Mouse (Mus musculus): ENCODE results near the gene Cblc. TPM values are rescaled to one million over a fixed set of nuclear protein-coding genes. Genes with fewer than 3 reads are reported as not detected.
A peak's percentile ranks its signal among the peaks of the same experiment; 100 is the strongest.

The Cblc gene
- polyA plus RNA-seq, 1 experiment = not detected

DNA sequence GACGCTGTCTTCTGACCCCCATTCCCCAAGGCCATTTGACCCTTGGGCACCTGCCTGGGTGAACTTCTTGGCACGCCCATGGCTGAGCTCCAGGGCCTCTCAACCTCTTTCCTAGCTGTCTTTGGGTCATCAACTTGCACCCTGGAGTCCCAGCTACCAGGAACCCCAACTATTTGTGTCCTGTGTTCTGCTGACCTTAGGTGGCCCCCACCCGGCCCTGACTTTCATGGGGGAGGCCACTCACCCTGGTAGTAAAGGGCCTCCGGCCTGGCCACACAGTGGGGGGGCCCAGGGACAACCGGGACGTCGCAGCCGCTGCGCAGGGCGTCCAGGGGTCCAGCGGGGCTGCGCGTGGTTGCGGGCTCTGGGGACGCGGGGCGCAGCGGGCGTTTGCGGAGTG, 25.6 kb upstream of the Cblc start:
- Histone ChIP-seq H3K79me2 (ENCODE audit: control insufficient read depth, insufficient read depth) (no peaks in the 10 kb centered on the region), H3ac (ENCODE audit: control insufficient read depth, insufficient read length, low read depth) (peak overlapping the region; percentile 77), H3K4me3 (ENCODE audit: insufficient read depth, poor library complexity, severe bottlenecking) (peak overlapping the region; percentile 21), H3K36me3 (ENCODE audit: control insufficient read depth, insufficient read depth) (no peaks in the 10 kb centered on the region), H3K79me3 (ENCODE audit: low read depth) (no peaks in the 10 kb centered on the region), H3K27me3 (ENCODE audit: control insufficient read depth, insufficient read depth, insufficient read length) (no peaks in the 10 kb centered on the region)
- no peak for TF ChIP-seq FOSL1 (IDR thresholded peaks at IDR 0.05; ENCODE audit: insufficient read depth, low read length, poor library complexity, severe bottlenecking)
- no peak for TF ChIP-seq MYOG (IDR thresholded peaks at IDR 0.05; ENCODE audit: control insufficient read depth, extremely low read depth, insufficient read length)
- TF ChIP-seq CEBPB (IDR thresholded peaks at IDR 0.05; ENCODE audit: low read depth) = no peak
- TF ChIP-seq USF1 (IDR thresholded peaks at IDR 0.05; ENCODE audit: low read depth) = no peak
- no peak for TF ChIP-seq CTCF (IDR thresholded peaks at IDR 0.05; ENCODE audit: control insufficient read depth, insufficient read depth, insufficient read length)
- no peak for TF ChIP-seq MAX (IDR thresholded peaks at IDR 0.05)
- TF ChIP-seq MYOD1 (IDR thresholded peaks at IDR 0.05; ENCODE audit: control insufficient read depth, insufficient read length, low read depth) = no peak

DNA sequence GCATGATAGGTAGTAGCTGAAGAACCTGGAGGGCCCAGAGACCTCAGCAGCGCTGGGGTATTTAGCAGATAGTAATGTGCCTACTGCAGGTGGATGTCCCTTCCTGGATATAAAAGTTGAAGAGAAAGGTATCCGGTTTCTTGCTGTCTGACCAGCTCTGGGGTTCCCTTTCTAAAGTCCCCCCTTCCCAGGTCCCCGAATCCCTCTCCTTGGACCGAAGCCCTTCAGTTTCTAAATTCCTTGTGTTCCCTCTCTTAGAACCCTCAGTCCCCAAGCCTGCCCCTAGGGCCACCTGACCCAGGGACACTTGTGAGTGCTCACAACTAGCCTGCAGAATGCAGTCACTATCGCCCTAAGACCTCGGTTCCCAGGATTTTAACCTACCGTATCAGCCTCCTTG, 25.0 kb upstream of the Cblc start:
- TF ChIP-seq CEBPB (IDR thresholded peaks at IDR 0.05; ENCODE audit: low read depth) = no peak
- no peaks in the 10 kb centered on the region for H3K79me2 ChIP-seq (ENCODE audit: control insufficient read depth, insufficient read depth)
- no peaks in the 10 kb centered on the region for H3K79me3 ChIP-seq (ENCODE audit: low read depth)
- no peaks in the 10 kb centered on the region for H3K27me3 ChIP-seq (ENCODE audit: control insufficient read depth, insufficient read depth, insufficient read length)
- no peak overlapping the region for H3K4me3 ChIP-seq (ENCODE audit: insufficient read depth, poor library complexity, severe bottlenecking)
- H3K36me3 ChIP-seq (ENCODE audit: control insufficient read depth, insufficient read depth) = no peaks in the 10 kb centered on the region
- H3ac ChIP-seq (ENCODE audit: control insufficient read depth, insufficient read length, low read depth) = no peak overlapping the region

DNA sequence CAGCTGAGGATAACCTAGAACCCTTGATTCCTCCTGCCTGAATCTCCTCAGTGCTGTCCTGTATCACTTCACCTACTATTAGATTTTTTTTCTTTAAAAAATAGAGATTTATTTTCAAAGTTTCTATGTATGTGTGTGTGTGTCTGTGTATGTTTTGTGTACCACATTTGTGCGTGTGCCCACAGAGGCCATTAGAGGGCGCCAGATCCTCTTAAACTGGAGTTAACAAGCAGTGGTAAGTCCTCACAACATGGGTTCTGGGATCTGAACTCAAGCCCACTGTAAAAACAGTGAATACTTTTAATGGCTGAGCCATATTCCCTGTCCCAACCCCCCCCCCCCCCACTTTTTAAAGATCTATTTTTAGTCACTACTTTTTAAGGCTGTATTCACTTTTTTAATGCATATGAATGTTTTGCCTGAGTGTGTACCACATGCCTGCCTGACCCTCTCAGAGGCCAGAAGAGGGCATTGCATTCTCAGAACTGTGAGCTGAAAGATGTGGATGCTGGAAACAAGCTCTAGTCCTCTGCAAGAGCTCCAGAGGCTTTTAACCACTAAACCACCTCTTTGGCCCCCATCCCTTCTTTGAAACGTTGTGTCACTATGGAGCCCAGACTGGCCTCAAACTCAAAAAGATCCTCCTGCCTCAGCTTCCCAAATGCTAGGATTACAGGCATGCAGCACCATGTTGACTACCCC, 23.9 kb upstream of the Cblc start:
- H3K36me3 ChIP-seq (ENCODE audit: control insufficient read depth, insufficient read depth) = no peaks in the 10 kb centered on the region
- no peaks in the 10 kb centered on the region for H3K79me3 ChIP-seq (ENCODE audit: low read depth)
- no peaks in the 10 kb centered on the region for H3K27me3 ChIP-seq (ENCODE audit: control insufficient read depth, insufficient read depth, insufficient read length)
- TF ChIP-seq FOSL1 (IDR thresholded peaks at IDR 0.05; ENCODE audit: insufficient read depth, low read length, poor library complexity, severe bottlenecking) = no peak
- no peak for TF ChIP-seq MYOD1 (IDR thresholded peaks at IDR 0.05; ENCODE audit: control insufficient read depth, insufficient read length, low read depth)
- no peak for TF ChIP-seq CTCF (IDR thresholded peaks at IDR 0.05; ENCODE audit: control insufficient read depth, insufficient read depth, insufficient read length)
- no peak for TF ChIP-seq CEBPB (IDR thresholded peaks at IDR 0.05; ENCODE audit: low read depth)
- TF ChIP-seq MYOG (IDR thresholded peaks at IDR 0.05; ENCODE audit: control insufficient read depth, extremely low read depth, insufficient read length) = no peak
- TF ChIP-seq MAX (IDR thresholded peaks at IDR 0.05) = no peak
- no peak for TF ChIP-seq USF1 (IDR thresholded peaks at IDR 0.05; ENCODE audit: low read depth)
- H3K4me3 ChIP-seq (ENCODE audit: insufficient read depth, poor library complexity, severe bottlenecking) = no peak overlapping the region
- no peaks in the 10 kb centered on the region for H3K79me2 ChIP-seq (ENCODE audit: control insufficient read depth, insufficient read depth)
- no peak overlapping the region for H3ac ChIP-seq (ENCODE audit: control insufficient read depth, insufficient read length, low read depth)

DNA sequence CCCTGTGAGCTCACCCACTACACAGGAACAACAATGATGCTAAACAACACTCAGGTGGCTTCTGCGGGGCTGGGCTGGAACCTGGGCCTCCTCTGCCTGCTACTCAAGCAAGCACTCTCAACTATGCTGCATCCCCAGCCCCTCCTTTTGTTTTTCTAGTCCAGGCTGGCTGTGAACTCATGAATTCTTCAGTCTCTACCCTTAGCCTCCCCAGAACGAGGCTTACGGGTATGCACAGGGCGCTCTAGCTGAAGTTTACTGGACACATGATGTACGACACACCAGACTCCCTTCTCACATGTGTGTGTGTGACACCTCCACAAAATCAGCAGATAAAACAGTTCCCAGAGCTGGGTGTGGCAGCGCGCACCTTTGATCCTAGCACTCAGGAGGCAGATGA, 22.3 kb upstream of the Cblc start:
- H3K27me3 ChIP-seq (ENCODE audit: control insufficient read depth, insufficient read depth, insufficient read length) = no peaks in the 10 kb centered on the region
- H3K79me2 ChIP-seq (ENCODE audit: control insufficient read depth, insufficient read depth) = no peaks in the 10 kb centered on the region
- H3K36me3 ChIP-seq (ENCODE audit: control insufficient read depth, insufficient read depth) = no peaks in the 10 kb centered on the region
- no peaks in the 10 kb centered on the region for H3K79me3 ChIP-seq (ENCODE audit: low read depth)
- no peak overlapping the region for H3ac ChIP-seq (ENCODE audit: control insufficient read depth, insufficient read length, low read depth)
- no peak for TF ChIP-seq MAX (IDR thresholded peaks at IDR 0.05)
- no peak for TF ChIP-seq FOSL1 (IDR thresholded peaks at IDR 0.05; ENCODE audit: insufficient read depth, low read length, poor library complexity, severe bottlenecking)
- no peak for TF ChIP-seq USF1 (IDR thresholded peaks at IDR 0.05; ENCODE audit: low read depth)
- no peak for TF ChIP-seq MYOG (IDR thresholded peaks at IDR 0.05; ENCODE audit: control insufficient read depth, extremely low read depth, insufficient read length)
- no peak for TF ChIP-seq MYOD1 (IDR thresholded peaks at IDR 0.05; ENCODE audit: control insufficient read depth, insufficient read length, low read depth)
- TF ChIP-seq CTCF (IDR thresholded peaks at IDR 0.05; ENCODE audit: control insufficient read depth, insufficient read depth, insufficient read length) = no peak
- TF ChIP-seq CEBPB (IDR thresholded peaks at IDR 0.05; ENCODE audit: low read depth) = no peak
- no peak overlapping the region for H3K4me3 ChIP-seq (ENCODE audit: insufficient read depth, poor library complexity, severe bottlenecking)

DNA sequence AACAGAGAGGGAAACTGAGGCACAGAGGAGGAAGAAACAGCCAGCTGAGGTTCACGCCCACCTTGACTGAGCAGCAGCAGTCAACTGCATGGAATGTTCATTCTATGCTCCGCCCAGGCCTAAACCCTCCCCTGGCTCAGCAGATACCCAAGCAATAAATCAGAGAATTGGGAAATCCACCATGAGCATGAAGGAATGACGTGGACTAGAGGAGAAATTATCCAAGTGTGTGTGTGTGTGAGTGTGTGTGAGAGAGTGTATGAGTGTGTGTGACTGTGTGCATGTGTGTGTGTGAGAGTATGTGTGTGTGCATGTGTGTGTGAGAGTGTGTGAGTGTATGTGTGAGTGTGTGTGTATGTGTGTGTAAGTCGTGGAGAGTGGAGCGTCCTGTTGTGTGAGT, 21.8 kb upstream of the Cblc start:
- Histone ChIP-seq H3K79me2 (ENCODE audit: control insufficient read depth, insufficient read depth) (no peaks in the 10 kb centered on the region), H3K36me3 (ENCODE audit: control insufficient read depth, insufficient read depth) (no peaks in the 10 kb centered on the region), H3ac (ENCODE audit: control insufficient read depth, insufficient read length, low read depth) (no peak overlapping the region), H3K27me3 (ENCODE audit: control insufficient read depth, insufficient read depth, insufficient read length) (no peaks in the 10 kb centered on the region), H3K4me3 (ENCODE audit: insufficient read depth, poor library complexity, severe bottlenecking) (no peak overlapping the region), H3K79me3 (ENCODE audit: low read depth) (no peaks in the 10 kb centered on the region)
- TF ChIP-seq CEBPB (IDR thresholded peaks at IDR 0.05; ENCODE audit: low read depth) (peak; percentile 86), MYOG (IDR thresholded peaks at IDR 0.05; ENCODE audit: control insufficient read depth, extremely low read depth, insufficient read length) (no peak)

DNA sequence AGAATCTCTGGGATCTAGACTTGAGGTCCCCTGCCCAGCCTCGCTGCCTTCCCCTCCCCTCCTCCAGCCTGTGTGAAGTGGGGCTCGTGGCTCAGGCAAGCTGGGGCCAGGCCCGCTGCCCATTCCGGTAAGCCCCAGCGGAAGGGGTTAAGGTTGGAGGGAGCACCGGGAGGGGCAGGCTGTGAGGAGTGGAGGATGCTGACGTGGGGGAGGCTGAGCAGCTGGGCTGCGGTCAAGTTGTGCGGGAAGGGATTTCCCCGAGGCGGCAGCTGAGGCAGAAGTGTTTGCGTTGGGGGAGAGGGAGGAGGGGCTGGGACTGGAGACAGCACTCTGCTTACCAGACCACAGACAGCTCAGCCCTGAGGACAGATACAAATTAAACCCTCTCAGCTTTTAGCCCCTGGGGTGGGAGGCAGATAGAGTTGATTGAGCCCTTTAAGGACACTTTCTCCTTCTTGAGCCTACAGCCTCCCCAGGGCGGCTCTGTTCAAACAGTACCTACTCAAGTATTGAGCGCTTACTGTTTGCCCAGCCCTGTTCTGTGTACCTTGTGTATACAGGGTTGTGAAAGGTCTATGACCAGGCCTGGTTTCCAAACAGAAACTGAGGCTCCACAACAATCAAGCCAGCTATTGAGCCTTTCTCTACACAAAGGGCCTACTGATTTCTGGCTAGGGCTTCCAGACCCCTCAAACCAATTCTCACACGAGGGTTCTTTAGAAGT, 20.9 kb upstream of the Cblc start:
- no peaks in the 10 kb centered on the region for H3K27me3 ChIP-seq (ENCODE audit: control insufficient read depth, insufficient read depth, insufficient read length)

More for the DNA sequence above, 20.9 kb upstream of the Cblc start:
- Histone ChIP-seq H3K36me3 (ENCODE audit: control insufficient read depth, insufficient read depth) (no peaks in the 10 kb centered on the region), H3K4me3 (ENCODE audit: insufficient read depth, poor library complexity, severe bottlenecking) (peak overlapping the region; percentile 18), H3ac (ENCODE audit: control insufficient read depth, insufficient read length, low read depth) (peak overlapping the region; percentile 50), H3K79me2 (ENCODE audit: control insufficient read depth, insufficient read depth) (no peaks in the 10 kb centered on the region), H3K79me3 (ENCODE audit: low read depth) (no peaks in the 10 kb centered on the region)
- no peak for TF ChIP-seq MAX (IDR thresholded peaks at IDR 0.05)
- TF ChIP-seq MYOD1 (IDR thresholded peaks at IDR 0.05; ENCODE audit: control insufficient read depth, insufficient read length, low read depth) = peak; percentile 84

All from C2C12 (cell line).